Mouse (Mus musculus) E14TG2a.4 (cell line): ENCODE data around the gene B130006D01Rik.

Source experiments
- H3K27me3 ChIP-seq: 2 replicates; pipeline ENCODE4 v1.6.1; 2014; ENCODE audit warnings: low read length, control low read depth; ENCODE audit not compliant: insufficient read depth
- H3K36me3 ChIP-seq: 2 replicates; pipeline ENCODE4 v1.6.1; 2014; ENCODE audit warnings: low read length, control low read depth; ENCODE audit not compliant: insufficient read depth
- H3K4me1 ChIP-seq: replicated peaks from 2 replicates; pipeline ENCODE4 v1.6.1; 2014; ENCODE audit warnings: low read depth, low read length, control low read depth
- H3K4me3 ChIP-seq: replicated peaks from 2 replicates; pipeline ENCODE4 v1.5.1; 2014; ENCODE audit warnings: mild to moderate bottlenecking, low read length
- H3K9me3 ChIP-seq: 2 replicates; pipeline ENCODE4 v1.6.1; 2014; ENCODE audit warnings: low read length, control low read depth
- CTCF ChIP-seq: conservative IDR thresholded peaks from 2 replicates; pipeline ENCODE4 v1.5.1; 2014; ENCODE audit warnings: low read length
- NANOG ChIP-seq: IDR thresholded peaks from 2 replicates; pipeline ENCODE4 v1.6.1; 2014; ENCODE audit warnings: borderline replicate concordance, low read length, mixed read lengths
- POU5F1 ChIP-seq: IDR thresholded peaks from 2 replicates; pipeline ENCODE4 v1.6.1; 2014; ENCODE audit warnings: low read length, borderline replicate concordance

The B130006D01Rik gene

GRCm38 (mm10) chr11:95726156-95726555, 2.8 kb downstream of the B130006D01Rik start:
- no peak for TF ChIP-seq NANOG
- no peak for TF ChIP-seq POU5F1
- no peak for TF ChIP-seq CTCF
- H3K27me3 ChIP-seq: no peaks in the 10 kb centered on the region
- H3K9me3 ChIP-seq: no peaks in the 10 kb centered on the region
- no peak overlapping the region for H3K4me3 ChIP-seq
- H3K4me1 ChIP-seq: peaks cover 56% of the 10 kb centered on the region
- peaks cover 19% of the 10 kb centered on the region for H3K36me3 ChIP-seq

GRCm38 (mm10) chr11:95727947-95728346, 4.6 kb downstream of the B130006D01Rik start:
- no peak overlapping the region for H3K4me3 ChIP-seq
- no peaks in the 10 kb centered on the region for H3K9me3 ChIP-seq
- H3K27me3 ChIP-seq: no peaks in the 10 kb centered on the region
- H3K4me1 ChIP-seq: peaks cover 54% of the 10 kb centered on the region
- TF ChIP-seq CTCF (no peak), POU5F1 (no peak), NANOG (no peak)
- H3K36me3 ChIP-seq: peaks cover 23% of the 10 kb centered on the region

GRCm38 (mm10) chr11:95728916-95729907, 5.8 kb downstream of the B130006D01Rik start:
- H3K36me3 ChIP-seq: peaks cover 12% of the 10 kb centered on the region
- no peak for TF ChIP-seq NANOG
- TF ChIP-seq POU5F1: no peak
- TF ChIP-seq CTCF: no peak
- H3K4me3 ChIP-seq: no peak overlapping the region
- no peaks in the 10 kb centered on the region for H3K9me3 ChIP-seq
- no peaks in the 10 kb centered on the region for H3K27me3 ChIP-seq
- H3K4me1 ChIP-seq: peaks cover 48% of the 10 kb centered on the region

- Histone ChIP-seq H3K4me1 (peaks cover 21% of the 10 kb centered on the region), H3K4me3 (no peak overlapping the region), H3K36me3 (peaks cover 11% of the 10 kb centered on the region), H3K27me3 (no peaks in the 10 kb centered on the region), H3K9me3 (no peaks in the 10 kb centered on the region)
- TF ChIP-seq POU5F1: no peak
- TF ChIP-seq NANOG: no peak
- TF ChIP-seq CTCF: no peak
These were observed 11.1 kb downstream of the B130006D01Rik start for GRCm38 (mm10) chr11:95734485-95734884.

GRCm38 (mm10) chr11:95737811-95738210, 14.4 kb downstream of the B130006D01Rik start:
- Histone ChIP-seq H3K27me3 (no peaks in the 10 kb centered on the region), H3K4me3 (no peak overlapping the region), H3K9me3 (no peaks in the 10 kb centered on the region), H3K4me1 (peaks cover 21% of the 10 kb centered on the region), H3K36me3 (peaks cover 7% of the 10 kb centered on the region)
- TF ChIP-seq POU5F1 (no peak), CTCF (no peak), NANOG (no peak)

GRCm38 (mm10) chr11:95744521-95744920, 21.1 kb downstream of the B130006D01Rik start:
- peaks cover 37% of the 10 kb centered on the region for H3K36me3 ChIP-seq
- H3K27me3 ChIP-seq: no peaks in the 10 kb centered on the region
- no peaks in the 10 kb centered on the region for H3K9me3 ChIP-seq
- TF ChIP-seq CTCF (no peak), NANOG (no peak), POU5F1 (no peak)
- H3K4me3 ChIP-seq: no peak overlapping the region
- peaks cover 48% of the 10 kb centered on the region for H3K4me1 ChIP-seq

- TF ChIP-seq NANOG (no peak), CTCF (no peak), POU5F1 (no peak)
- H3K36me3 ChIP-seq: peaks cover 55% of the 10 kb centered on the region
- no peaks in the 10 kb centered on the region for H3K9me3 ChIP-seq
- H3K4me1 ChIP-seq: peaks cover 47% of the 10 kb centered on the region
- no peaks in the 10 kb centered on the region for H3K27me3 ChIP-seq
- H3K4me3 ChIP-seq: no peak overlapping the region
These were observed 23.4 kb downstream of the B130006D01Rik start for GRCm38 (mm10) chr11:95746821-95747220.

GRCm38 (mm10) chr11:95748331-95748730, 24.9 kb downstream of the B130006D01Rik start:
- TF ChIP-seq CTCF: no peak
- no peak for TF ChIP-seq NANOG
- no peak for TF ChIP-seq POU5F1
- Histone ChIP-seq H3K4me1 (peaks cover 43% of the 10 kb centered on the region), H3K36me3 (peaks cover 64% of the 10 kb centered on the region), H3K4me3 (no peak overlapping the region), H3K9me3 (no peaks in the 10 kb centered on the region), H3K27me3 (no peaks in the 10 kb centered on the region)
